Mouse (Mus musculus): ENCODE data around the gene Gid8. TPM values are rescaled to one million over a fixed set of nuclear protein-coding genes. Genes with fewer than 3 reads are reported as not detected.

Gene Gid8
- total and polyA plus RNA-seq, 3 experiments = 15.6 to 44.1 (median 32.1) TPM

DNA sequence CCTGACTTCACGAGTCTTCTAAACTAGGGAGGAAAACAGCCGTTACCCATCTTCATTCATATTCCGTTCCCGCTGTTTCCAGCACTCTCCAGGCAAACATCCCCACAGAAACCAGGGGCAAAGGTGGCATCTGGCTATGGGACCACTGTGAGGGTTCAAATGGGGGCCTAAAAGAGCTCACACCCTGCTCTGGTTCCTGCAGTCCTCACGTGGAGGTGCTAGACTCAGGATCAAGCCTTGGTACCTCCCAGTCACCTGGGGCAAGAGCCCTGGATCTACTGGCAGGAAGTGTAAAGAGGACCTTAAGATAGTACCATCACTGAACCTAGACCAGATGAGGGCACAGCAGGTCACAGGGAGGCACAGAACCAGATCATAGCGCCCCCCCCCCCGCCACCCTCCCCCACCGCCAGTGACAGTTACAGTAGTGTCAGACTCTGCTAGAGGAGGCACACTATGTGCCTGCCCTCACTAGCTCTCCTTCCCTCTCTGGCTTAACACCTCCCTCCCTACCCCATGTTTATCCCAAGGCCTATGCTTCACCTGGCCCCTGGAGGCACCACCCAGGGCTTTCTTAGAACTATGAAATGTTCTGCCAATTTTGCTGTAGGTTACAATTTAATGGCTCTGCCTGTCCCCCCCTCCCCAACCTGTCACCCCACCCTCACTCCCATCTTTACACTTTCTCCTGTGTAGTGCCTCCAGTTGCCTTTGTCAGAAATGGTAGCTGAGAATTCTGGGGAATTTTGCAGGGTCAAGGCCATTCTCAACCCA, 16.1 kb downstream of the Gid8 start (continued):
- TF ChIP-seq ELF1 (IDR thresholded peaks at IDR 0.05; ENCODE audit: low read depth, low read length) (no peak), NELFE (IDR thresholded peaks at IDR 0.05; ENCODE audit: low read depth, low read length) (no peak), POLR2A (IDR thresholded peaks at IDR 0.05; ENCODE audit: low read depth, low read length) (no peak), NRF1 (IDR thresholded peaks at IDR 0.05; ENCODE audit: low read depth, low read length) (no peak), JUND (conservative IDR thresholded peaks at IDR 0.05; ENCODE audit: low read depth, low read length) (no peak), POLR2AphosphoS2 (IDR thresholded peaks at IDR 0.05; ENCODE audit: low read depth, low read length) (no peak), SIN3A (IDR thresholded peaks at IDR 0.05; ENCODE audit: low read length) (peak; percentile 36; the same call in 1 of the 2 replicates), ZC3H11A (IDR thresholded peaks at IDR 0.05; ENCODE audit: low read depth, low read length) (no peak), E2F4 (IDR thresholded peaks at IDR 0.05; ENCODE audit: insufficient replicate concordance, low read depth, low read length) (no peak), ETS1 (conservative IDR thresholded peaks at IDR 0.05; ENCODE audit: low read depth, low read length) (no peak), BHLHE40 (IDR thresholded peaks at IDR 0.05; ENCODE audit: low read depth, low read length) (peak; percentile 67), IRF4 (IDR thresholded peaks at IDR 0.05; ENCODE audit: low read depth, low read length) (no peak), HCFC1 (IDR thresholded peaks at IDR 0.05; ENCODE audit: low read depth, low read length) (peak; percentile 13; the same call in 1 of the 2 replicates), USF1 (IDR thresholded peaks at IDR 0.05; ENCODE audit: low read depth, low read length) (no peak), PAX5 (IDR thresholded peaks at IDR 0.05; ENCODE audit: low read length) (no peak), UBTF (IDR thresholded peaks at IDR 0.05; ENCODE audit: low read depth, low read length) (no peak)

DNA sequence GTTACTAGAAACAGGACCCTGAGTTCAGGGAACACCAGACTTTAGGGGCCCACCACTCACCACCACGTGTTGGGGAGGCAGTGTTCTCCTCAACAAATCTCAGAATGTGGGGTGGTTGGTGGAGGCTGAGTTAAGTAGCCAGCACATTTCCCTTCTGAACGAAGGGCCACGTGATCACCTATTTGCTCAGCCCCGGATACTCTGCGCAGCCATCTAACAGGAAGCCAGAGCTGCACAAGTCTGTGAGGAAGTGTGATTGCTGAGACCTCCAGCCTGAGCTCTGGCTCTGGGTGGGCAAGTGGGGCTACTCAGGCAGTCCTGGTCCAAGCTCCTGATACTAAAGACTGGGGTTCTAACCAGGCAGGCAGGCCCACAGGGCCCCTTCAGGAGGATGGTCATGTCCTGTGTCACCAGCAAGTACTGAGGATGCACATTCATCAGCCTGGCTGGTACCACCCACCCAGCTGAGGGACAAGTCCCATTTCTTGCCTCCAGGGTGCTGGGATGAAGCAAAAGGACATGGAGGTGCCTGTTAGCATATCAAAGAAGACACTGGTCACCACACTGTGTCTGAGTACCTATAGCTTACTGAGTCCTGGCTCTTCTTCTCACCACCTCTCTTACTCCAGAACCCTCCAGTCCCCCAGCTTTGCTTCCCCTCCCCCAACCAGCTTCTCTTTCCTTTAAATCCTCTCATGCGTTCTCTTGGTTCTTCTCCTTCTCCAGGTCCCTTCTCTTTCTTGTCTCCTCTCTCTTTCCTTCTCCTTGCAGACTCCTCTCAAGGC, 16.9 kb downstream of the Gid8 start:
- peak overlapping the region; percentile 61 to 84 (median 62) for H3K4me3 ChIP-seq (replicated peaks in 1 of 3; ENCODE audit: low read depth in 2 of 3, low read length in 2 of 3, poor library complexity in 1 of 3)
- dilution Hi-C loops (cut with MboI; ENCODE audit: extremely low pct_ligation_motif_present, extremely low pct_unique_long_range_greater_than_20kb, low sequenced_read_pairs) (no loop called here), in situ Hi-C loops (cut with MboI; ENCODE audit: low pct_ligation_motif_present, low pct_unique_long_range_greater_than_20kb, low sequenced_read_pairs) (no loop called here)
- TF ChIP-seq ZMIZ1 (IDR thresholded peaks at IDR 0.05; ENCODE audit: low read depth, low read length) (no peak; the same call in 1 of the 2 replicates), ZKSCAN1 (IDR thresholded peaks at IDR 0.05; ENCODE audit: borderline replicate concordance, low read depth, low read length) (no peak), NELFE (IDR thresholded peaks at IDR 0.05; ENCODE audit: low read depth, low read length) (peak; percentile 89), JUND (conservative IDR thresholded peaks at IDR 0.05; ENCODE audit: low read depth, low read length) (no peak), CTCF (conservative IDR thresholded peaks at IDR 0.05 in 1 of 2, IDR thresholded peaks at IDR 0.05 in 1 of 2; ENCODE audit: low read depth in 2 of 2, low read length in 2 of 2) (no peak), CHD2 (IDR thresholded peaks at IDR 0.05; ENCODE audit: low read length) (no peak), TBP (conservative IDR thresholded peaks at IDR 0.05; ENCODE audit: low read depth, low read length) (peak; percentile 69), KAT2A (IDR thresholded peaks at IDR 0.05; ENCODE audit: insufficient replicate concordance, low read length) (no peak), GABPA (IDR thresholded peaks at IDR 0.05; ENCODE audit: insufficient replicate concordance, low read depth, low read length) (no peak), USF2 (conservative IDR thresholded peaks at IDR 0.05; ENCODE audit: low read depth, low read length) (peak; percentile 91), RCOR1 (conservative IDR thresholded peaks at IDR 0.05; ENCODE audit: low read depth, low read length) (no peak), MAX (IDR thresholded peaks at IDR 0.05; ENCODE audit: low read length) (peak; percentile 99), TCF12 (IDR thresholded peaks at IDR 0.05; ENCODE audit: low read depth, low read length) (peak; percentile 72), POLR2A (IDR thresholded peaks at IDR 0.05; ENCODE audit: low read depth, low read length) (peak; percentile 81), MAZ (IDR thresholded peaks at IDR 0.05; ENCODE audit: low read depth, low read length) (0 out of 2 replicates have a peak, but pooled peaks have one; percentile 27), POLR2AphosphoS2 (IDR thresholded peaks at IDR 0.05; ENCODE audit: low read depth, low read length) (peak; percentile 32; the same call in 1 of the 2 replicates), ZNF384 (IDR thresholded peaks at IDR 0.05; ENCODE audit: low read depth, low read length) (no peak), UBTF (IDR thresholded peaks at IDR 0.05; ENCODE audit: low read depth, low read length) (no peak), IRF4 (IDR thresholded peaks at IDR 0.05; ENCODE audit: low read depth, low read length) (no peak), ETS1 (conservative IDR thresholded peaks at IDR 0.05; ENCODE audit: low read depth, low read length) (peak; percentile 31; the same call in 1 of the 2 replicates), MYC (IDR thresholded peaks at IDR 0.05; ENCODE audit: low read depth, low read length) (peak; percentile 97), E2F4 (IDR thresholded peaks at IDR 0.05; ENCODE audit: insufficient replicate concordance, low read depth, low read length) (no peak), USF1 (IDR thresholded peaks at IDR 0.05; ENCODE audit: low read depth, low read length) (peak; percentile 94), PAX5 (IDR thresholded peaks at IDR 0.05; ENCODE audit: low read length) (no peak), MAFK (IDR thresholded peaks at IDR 0.05; ENCODE audit: insufficient replicate concordance, low read length) (no peak), NRF1 (IDR thresholded peaks at IDR 0.05; ENCODE audit: low read depth, low read length) (peak; percentile 70), CHD1 (IDR thresholded peaks at IDR 0.05; ENCODE audit: low read depth, low read length) (no peak)

More for the DNA sequence above, 16.9 kb downstream of the Gid8 start:
- Histone ChIP-seq H3K36me3 (replicated peaks in 1 of 2; ENCODE audit: control insufficient read depth in 1 of 2, insufficient read depth in 1 of 2, low read length in 1 of 2) (peaks cover 11 to 53% of the 10 kb centered on the region in 2 experiments), H3K27ac (ENCODE audit: insufficient read depth, low read depth) (peak overlapping the region; percentile 15), H3K4me1 (ENCODE audit: control insufficient read depth in 1 of 2, insufficient read depth in 2 of 2) (peaks cover 16 to 48% of the 10 kb centered on the region in 2 experiments), H3K79me2 (replicated peaks; ENCODE audit: control insufficient read depth, extremely low read depth, insufficient read depth, poor library complexity, severe bottlenecking) (peaks cover 7% of the 10 kb centered on the region), H3K4me2 (ENCODE audit: insufficient read depth, low read depth, poor library complexity, severe bottlenecking) (peak overlapping the region; percentile 74), H3K9ac (ENCODE audit: insufficient read depth, low read depth) (peak overlapping the region; percentile 58), H3K9me3 (replicated peaks; ENCODE audit: low read length) (no peaks in the 10 kb centered on the region), H3K27me3 (replicated peaks) (no peaks in the 10 kb centered on the region)
- DNase-seq (ENCODE audit: extremely low read depth) = peak; percentile 82

Data from CH12.LX (cell line).